Mouse (Mus musculus) forebrain, embryonic 13.5 days (tissue): ENCODE measurements at regions not wholly inside any gene's neighbourhood (a gene's known extent, or its start where the extent isn't known, plus 50 kb on each side); places are given as distances from the start of the nearest gene placed in this dataset.

Source experiments
- ATAC-seq: fragments of 200-750 bp; cut with Nextera tagmentation; 2 replicates; pipeline ENCODE4 v1.8.0; 2017
- H3K27ac ChIP-seq: fragments of 300-500 bp; sonication (generic); 2 replicates; pipeline ENCODE4 v1.5.1; 2015; ENCODE audit warnings: inconsistent platforms, mild to moderate bottlenecking, moderate library complexity
- H3K27me3 ChIP-seq: fragments of 300-500 bp; sonication (generic); 2 replicates; pipeline ENCODE4 v1.6.1; 2015; ENCODE audit warnings: mild to moderate bottlenecking, inconsistent platforms
- H3K36me3 ChIP-seq: fragments of 300-500 bp; sonication (generic); 2 replicates; pipeline ENCODE4 v1.6.1; 2015; ENCODE audit warnings: mild to moderate bottlenecking, inconsistent platforms; ENCODE audit not compliant: poor library complexity, severe bottlenecking
- H3K4me1 ChIP-seq: fragments of 300-500 bp; sonication (generic); 2 replicates; pipeline ENCODE4 v1.6.1; 2015; ENCODE audit warnings: inconsistent platforms
- H3K4me2 ChIP-seq: fragments of 300-500 bp; sonication (generic); 2 replicates; pipeline ENCODE4 v1.6.1; 2015; ENCODE audit warnings: inconsistent platforms, mild to moderate bottlenecking, moderate library complexity
- H3K4me3 ChIP-seq: fragments of 300-500 bp; sonication (generic); 2 replicates; pipeline ENCODE4 v1.5.1; 2015; ENCODE audit warnings: mild to moderate bottlenecking, inconsistent platforms
- H3K9ac ChIP-seq: fragments of 300-500 bp; sonication (generic); 2 replicates; pipeline ENCODE4 v1.6.1; 2015; ENCODE audit warnings: mild to moderate bottlenecking, inconsistent platforms
- H3K9me3 ChIP-seq: fragments of 300-500 bp; sonication (generic); replicated peaks from 2 replicates; pipeline ENCODE4 v1.6.1; 2016; ENCODE audit warnings: inconsistent platforms
- WGBS: fragments of 180-500 bp; shearing (Covaris S2); methylation state at CpG from one replicate; pipeline ENCODE4 v1.1.7; 2015; 5-methylcytosine and 5-hydroxymethylcytosine counted together

GRCm38 (mm10) chr3:9959716-9960661 lies 127.9 kb upstream of the Gm9833 start:
- H3K4me2 ChIP-seq: no peak overlapping the region
- 87% methylated on average over 37 of the region's 37 CpGs for WGBS
- H3K27ac ChIP-seq: peak overlapping the region; percentile 59
- peak; percentile 89; the same call in 1 of the 2 replicates for ATAC-seq
- no peak overlapping the region for H3K9ac ChIP-seq
- no peaks in the 10 kb centered on the region for H3K27me3 ChIP-seq
- no peak overlapping the region for H3K4me3 ChIP-seq
- H3K4me1 ChIP-seq: no peaks in the 10 kb centered on the region; the same call in 1 of the 2 replicates
- no peaks in the 10 kb centered on the region for H3K9me3 ChIP-seq
- no peaks in the 10 kb centered on the region for H3K36me3 ChIP-seq

- Histone ChIP-seq H3K4me3 (no peak overlapping the region), H3K27me3 (no peaks in the 10 kb centered on the region), H3K4me2 (no peak overlapping the region), H3K4me1 (no peaks in the 10 kb centered on the region; the same call in 1 of the 2 replicates), H3K9me3 (no peaks in the 10 kb centered on the region), H3K27ac (peak overlapping the region; percentile 59), H3K9ac (no peak overlapping the region), H3K36me3 (no peaks in the 10 kb centered on the region)
- WGBS: 50% methylated on average over 7 of the region's 7 CpGs
- peak; percentile 45; the same call in 1 of the 2 replicates for ATAC-seq
These were observed 127.2 kb upstream of the Gm9833 start for GRCm38 (mm10) chr3:9960696-9961095.
